Mouse (Mus musculus): Measurements from ENCODE around the gene Ccr1. TPM values are rescaled to one million over a fixed set of nuclear protein-coding genes. Genes with fewer than 3 reads are reported as not detected.
"Not testable (repeated sequence)": the region's sequence is repeated elsewhere in the genome, so short reads cannot be mapped to it uniquely, and the experiment has no call there.

Ccr1 gene
- polyA plus RNA-seq, 1 experiment from 2014 or later = 1.0 TPM

DNA sequence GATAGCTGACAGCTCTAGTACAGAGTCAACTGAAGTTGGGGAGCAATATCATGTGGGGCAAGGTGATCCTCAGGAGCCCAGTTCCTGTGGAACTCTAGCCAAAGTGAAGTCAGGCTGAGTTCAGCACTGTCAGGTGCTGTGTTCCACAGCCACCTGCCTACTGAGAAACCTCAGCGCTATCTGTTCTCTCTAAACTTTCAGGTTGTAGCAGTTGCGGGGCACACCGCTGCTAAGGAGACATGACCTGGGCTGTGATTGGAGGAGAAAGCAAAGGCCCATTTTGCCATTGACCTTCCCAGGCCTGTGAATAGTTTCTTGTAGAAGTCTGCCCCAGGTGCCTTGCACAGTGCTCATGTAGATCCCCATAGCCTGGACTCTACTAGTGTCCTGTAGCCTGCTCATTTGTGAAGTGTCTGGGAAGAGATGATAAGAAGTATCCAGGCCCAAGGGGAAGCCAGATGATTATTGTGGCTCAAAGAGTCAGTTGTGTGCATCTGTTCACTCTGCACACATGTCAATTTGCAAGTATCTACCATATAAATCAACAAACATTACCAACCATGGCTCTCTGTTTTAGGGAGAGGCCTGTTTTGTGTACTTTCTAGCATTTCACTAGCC, 12.5 kb upstream of the Ccr1 start:
- H3K27me3 ChIP-seq; H3K27ac ChIP-seq; H3K4me1 ChIP-seq; H3K9ac ChIP-seq; H3K4me2 ChIP-seq; H3K4me3 ChIP-seq (replicated peaks); ATAC-seq (ENCODE audit: low FRiP score); H3K9me3 ChIP-seq; H3K36me3 ChIP-seq (replicated peaks): not testable (repeated sequence)
- WGBS = no CpG with 5 or more reads among the region's 3 CpGs

DNA sequence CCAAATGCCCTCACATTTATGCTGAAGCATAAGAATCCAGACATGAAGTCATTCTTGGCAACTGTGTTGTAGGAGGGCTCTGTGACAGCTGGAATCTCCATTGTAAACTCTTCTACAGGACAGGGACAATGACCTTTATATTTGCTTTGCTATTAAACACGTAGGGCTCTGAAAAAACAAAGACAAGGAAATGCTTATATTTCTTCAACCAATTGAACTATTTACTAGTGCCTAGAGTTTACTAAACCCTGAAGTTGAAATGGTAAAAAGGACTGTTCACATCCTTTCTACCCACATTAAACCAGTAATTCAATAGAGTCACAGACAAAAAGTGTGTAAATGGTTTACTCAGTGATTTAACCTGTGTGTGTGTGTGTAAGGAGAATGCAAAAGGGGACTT, 9.8 kb upstream of the Ccr1 start, which contains the start of gene Ccr1l1:
TSS of gene Ccr1l1 (minus strand) at position 101 of the 400 bp plus-strand sequence.
- H3K9me3 ChIP-seq = no peaks in the 10 kb centered on the region
- H3K27ac ChIP-seq = no peak within 1 kb of the TSS
- H3K4me2 ChIP-seq = no peak within 1 kb of the TSS
- H3K27me3 ChIP-seq = no peaks in the 10 kb centered on the region
- no peaks in the 10 kb centered on the region for H3K4me1 ChIP-seq
- no peak within 1 kb of the TSS for H3K9ac ChIP-seq
- ATAC-seq (ENCODE audit: low FRiP score) = no peak
- no peaks in the 10 kb centered on the region for H3K36me3 ChIP-seq (replicated peaks)
- 73% methylated on average over 1 of the region's 1 CpGs for WGBS
- H3K4me3 ChIP-seq (replicated peaks) = no peak within 1 kb of the TSS

DNA sequence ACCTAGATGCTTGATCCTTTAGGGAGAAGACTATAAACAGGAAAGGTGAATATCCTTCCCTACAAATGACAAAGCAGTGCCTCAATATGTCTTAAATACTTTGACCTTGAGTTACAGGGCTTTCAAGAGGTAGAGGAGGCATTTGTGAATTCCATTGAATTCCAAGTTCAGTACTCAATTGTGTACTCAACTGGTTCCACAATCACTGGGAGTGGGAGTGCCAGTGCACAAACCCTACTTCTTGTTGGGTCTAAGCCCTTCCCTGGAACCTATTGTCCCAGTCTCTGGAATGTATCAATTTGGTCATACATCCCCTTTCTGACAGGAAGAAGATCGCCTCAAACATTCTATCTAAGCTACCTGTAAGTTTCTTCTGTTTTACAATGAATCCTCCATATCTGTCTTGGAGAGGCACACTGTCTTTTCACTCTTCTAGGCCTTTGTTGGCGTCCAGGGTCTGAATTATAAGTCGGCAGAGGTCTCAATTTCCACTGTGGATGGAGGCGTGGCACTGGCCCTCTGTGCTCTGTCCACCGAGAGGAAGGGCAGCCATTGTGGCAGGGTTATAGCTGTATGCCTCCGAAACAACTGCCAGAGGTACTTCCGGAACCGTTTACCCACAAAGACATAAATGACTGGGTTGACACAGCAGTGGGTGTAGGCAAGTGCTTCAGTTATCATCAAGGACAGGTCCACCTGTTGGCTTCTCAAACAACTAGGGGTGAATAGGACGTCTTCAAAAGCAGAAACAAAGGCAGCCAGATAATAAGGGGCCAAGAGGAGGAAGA, 8.6 kb upstream of the Ccr1 start:
- Histone ChIP-seq H3K9ac (no peak overlapping the region), H3K4me2 (no peak overlapping the region), H3K4me3 (replicated peaks) (no peak overlapping the region), H3K27me3 (no peaks in the 10 kb centered on the region), H3K9me3 (no peaks in the 10 kb centered on the region), H3K27ac (no peak overlapping the region), H3K36me3 (replicated peaks) (no peaks in the 10 kb centered on the region), H3K4me1 (no peaks in the 10 kb centered on the region)
- no peak for ATAC-seq (ENCODE audit: low FRiP score)
- 81% methylated on average over 9 of the region's 9 CpGs for WGBS

DNA sequence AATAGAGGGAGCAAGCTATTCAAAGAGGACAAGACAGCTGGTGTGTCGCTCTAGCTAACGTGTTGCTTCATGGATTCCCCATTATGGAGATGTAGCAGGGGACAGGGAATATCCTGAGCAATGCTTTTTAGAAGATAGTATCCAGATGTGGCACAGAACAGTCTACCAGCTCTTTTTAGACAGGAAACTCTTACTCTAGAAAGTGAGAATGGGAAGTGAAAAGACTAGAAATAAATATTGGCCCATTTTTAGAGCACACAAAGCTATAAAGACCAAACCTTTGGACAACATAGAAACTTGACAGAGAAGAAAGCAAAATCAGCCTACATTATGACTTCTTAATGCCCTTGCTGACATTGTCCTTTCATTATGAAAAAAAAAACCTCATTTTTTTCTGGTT, 7.1 kb upstream of the Ccr1 start:
- no peaks in the 10 kb centered on the region for H3K36me3 ChIP-seq (replicated peaks)
- H3K4me1 ChIP-seq = no peaks in the 10 kb centered on the region
- no peaks in the 10 kb centered on the region for H3K9me3 ChIP-seq
- WGBS = 77% methylated on average over 2 of the region's 2 CpGs
- no peaks in the 10 kb centered on the region for H3K27me3 ChIP-seq
- no peak overlapping the region for H3K4me2 ChIP-seq
- no peak for ATAC-seq (ENCODE audit: low FRiP score)
- H3K4me3 ChIP-seq (replicated peaks) = no peak overlapping the region
- H3K27ac ChIP-seq = no peak overlapping the region
- H3K9ac ChIP-seq = no peak overlapping the region

DNA sequence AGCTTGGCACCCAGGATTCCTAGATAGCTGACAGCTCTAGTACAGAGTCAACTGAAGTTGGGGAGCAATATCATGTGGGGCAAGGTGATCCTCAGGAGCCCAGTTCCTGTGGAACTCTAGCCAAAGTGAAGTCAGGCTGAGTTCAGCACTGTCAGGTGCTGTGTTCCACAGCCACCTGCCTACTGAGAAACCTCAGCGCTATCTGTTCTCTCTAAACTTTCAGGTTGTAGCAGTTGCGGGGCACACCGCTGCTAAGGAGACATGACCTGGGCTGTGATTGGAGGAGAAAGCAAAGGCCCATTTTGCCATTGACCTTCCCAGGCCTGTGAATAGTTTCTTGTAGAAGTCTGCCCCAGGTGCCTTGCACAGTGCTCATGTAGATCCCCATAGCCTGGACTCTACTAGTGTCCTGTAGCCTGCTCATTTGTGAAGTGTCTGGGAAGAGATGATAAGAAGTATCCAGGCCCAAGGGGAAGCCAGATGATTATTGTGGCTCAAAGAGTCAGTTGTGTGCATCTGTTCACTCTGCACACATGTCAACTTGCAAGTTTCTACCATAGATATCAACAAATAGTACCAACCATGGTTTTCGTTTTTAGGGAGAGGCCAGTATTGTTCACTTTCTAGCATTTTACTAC, 1.5 kb downstream of the Ccr1 start:
- not testable (repeated sequence) for H3K27me3 ChIP-seq; ATAC-seq (ENCODE audit: low FRiP score); H3K4me1 ChIP-seq; H3K36me3 ChIP-seq (replicated peaks); H3K9me3 ChIP-seq; H3K4me3 ChIP-seq (replicated peaks); H3K4me2 ChIP-seq; H3K9ac ChIP-seq; H3K27ac ChIP-seq
- WGBS = 82% methylated on average over 1 of the region's 4 CpGs

DNA sequence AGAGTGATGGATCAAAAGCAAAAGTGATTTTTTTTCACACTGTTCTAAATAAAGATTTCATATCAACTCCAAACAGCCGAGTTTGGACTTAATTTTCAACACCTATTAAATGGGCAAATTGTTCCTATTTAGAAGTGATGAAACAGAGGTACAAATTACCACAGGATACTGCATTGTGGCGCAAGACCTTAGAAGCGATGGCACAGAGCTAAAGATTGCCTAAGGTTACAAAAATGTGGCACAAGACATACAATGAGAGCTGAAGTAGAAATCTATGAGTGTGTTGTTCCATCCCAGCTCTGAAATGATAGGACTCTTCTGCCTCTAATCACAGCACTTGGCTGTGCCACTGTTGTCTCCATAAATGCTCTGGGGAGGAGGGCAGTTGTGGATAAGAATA, 3.7 kb downstream of the Ccr1 start:
- Histone ChIP-seq H3K4me1 (no peaks in the 10 kb centered on the region), H3K27me3 (no peaks in the 10 kb centered on the region), H3K9me3 (no peaks in the 10 kb centered on the region), H3K4me3 (replicated peaks) (no peak overlapping the region), H3K36me3 (replicated peaks) (no peaks in the 10 kb centered on the region), H3K27ac (no peak overlapping the region), H3K4me2 (no peak overlapping the region), H3K9ac (no peak overlapping the region)
- ATAC-seq (ENCODE audit: low FRiP score) = no peak
- 81% methylated on average over 3 of the region's 3 CpGs for WGBS

DNA sequence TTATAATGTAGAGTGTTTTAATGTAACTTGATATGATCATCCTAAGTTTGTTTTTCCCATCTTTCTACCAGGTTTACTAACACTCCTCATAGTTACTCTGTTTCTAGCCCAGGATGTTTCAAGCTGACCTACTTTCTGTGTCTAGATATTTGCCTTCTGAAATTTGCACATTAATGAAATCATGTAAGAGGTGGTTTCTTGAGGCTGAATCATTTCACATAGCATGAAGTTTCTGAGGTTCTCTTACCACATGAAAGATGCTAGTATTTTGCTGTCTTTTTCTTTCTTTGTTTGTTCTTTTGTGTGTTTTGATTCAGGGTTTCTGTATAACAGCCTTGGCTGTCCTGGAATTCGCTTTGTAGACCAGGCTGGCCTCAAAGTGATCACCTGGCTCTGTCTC, 8.3 kb downstream of the Ccr1 start:
- H3K36me3 ChIP-seq (replicated peaks) = no peaks in the 10 kb centered on the region
- ATAC-seq (ENCODE audit: low FRiP score) = no peak
- no peaks in the 10 kb centered on the region for H3K27me3 ChIP-seq
- no peaks in the 10 kb centered on the region for H3K4me1 ChIP-seq
- H3K9me3 ChIP-seq = no peaks in the 10 kb centered on the region
- H3K4me2 ChIP-seq = no peak overlapping the region
- H3K4me3 ChIP-seq (replicated peaks) = no peak overlapping the region
- WGBS = 93% methylated on average over 1 of the region's 1 CpGs
- no peak overlapping the region for H3K9ac ChIP-seq
- no peak overlapping the region for H3K27ac ChIP-seq

DNA sequence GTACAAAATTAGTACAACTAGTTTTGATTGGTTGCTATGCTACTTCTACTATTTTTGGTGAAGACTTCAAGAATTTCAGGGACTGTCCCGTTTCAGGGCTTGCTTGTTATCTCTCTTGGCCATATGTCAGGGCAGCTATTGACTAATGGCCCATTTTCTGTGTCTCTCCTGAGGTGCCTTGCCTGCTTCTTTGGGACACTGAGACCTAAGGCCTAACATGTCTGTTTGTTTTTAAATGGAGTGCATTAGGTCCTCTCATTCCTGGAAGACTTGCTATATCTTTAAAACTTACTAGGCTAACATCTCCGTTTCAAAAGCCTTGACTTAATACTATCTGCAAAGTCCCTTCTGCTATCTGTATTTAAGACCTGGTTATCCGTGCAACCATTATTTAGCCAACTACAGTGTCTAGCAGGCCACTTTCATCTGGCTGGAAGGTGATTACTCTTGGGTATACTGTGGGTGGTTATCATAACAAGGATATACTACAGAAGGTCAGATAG, 10.5 kb downstream of the Ccr1 start:
- 91% methylated on average over 3 of the region's 3 CpGs for WGBS
- Histone ChIP-seq H3K9me3 (no peaks in the 10 kb centered on the region), H3K4me1 (no peaks in the 10 kb centered on the region), H3K27me3 (no peaks in the 10 kb centered on the region), H3K9ac (no peak overlapping the region), H3K27ac (no peak overlapping the region), H3K36me3 (replicated peaks) (no peaks in the 10 kb centered on the region), H3K4me2 (no peak overlapping the region), H3K4me3 (replicated peaks) (no peak overlapping the region)
- no peak for ATAC-seq (ENCODE audit: low FRiP score)

DNA sequence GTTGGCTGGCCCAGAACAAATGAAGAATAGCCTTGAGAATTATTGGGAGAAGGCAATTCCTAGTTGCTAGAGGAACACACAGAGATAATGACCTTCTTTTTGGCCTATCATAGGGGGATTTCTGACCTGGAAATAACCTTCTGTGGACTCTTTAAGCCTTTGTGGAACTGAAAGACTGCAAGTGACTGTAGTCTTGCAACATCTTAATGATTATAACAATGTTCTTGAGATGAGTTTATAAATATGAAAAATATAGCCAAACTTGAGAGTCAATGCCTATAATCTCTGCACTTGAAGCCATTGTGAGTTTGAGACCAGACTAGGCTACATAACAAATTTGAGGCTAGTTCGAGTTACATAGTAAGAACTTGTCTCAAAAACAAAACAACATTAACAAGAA, 11.6 kb downstream of the Ccr1 start:
- no peak for ATAC-seq (ENCODE audit: low FRiP score)
- Histone ChIP-seq H3K27me3 (no peaks in the 10 kb centered on the region), H3K9me3 (no peaks in the 10 kb centered on the region), H3K27ac (no peak overlapping the region), H3K4me3 (replicated peaks) (no peak overlapping the region), H3K36me3 (replicated peaks) (no peaks in the 10 kb centered on the region), H3K4me1 (no peaks in the 10 kb centered on the region), H3K9ac (no peak overlapping the region), H3K4me2 (no peak overlapping the region)
- WGBS = 79% methylated on average over 1 of the region's 1 CpGs

DNA sequence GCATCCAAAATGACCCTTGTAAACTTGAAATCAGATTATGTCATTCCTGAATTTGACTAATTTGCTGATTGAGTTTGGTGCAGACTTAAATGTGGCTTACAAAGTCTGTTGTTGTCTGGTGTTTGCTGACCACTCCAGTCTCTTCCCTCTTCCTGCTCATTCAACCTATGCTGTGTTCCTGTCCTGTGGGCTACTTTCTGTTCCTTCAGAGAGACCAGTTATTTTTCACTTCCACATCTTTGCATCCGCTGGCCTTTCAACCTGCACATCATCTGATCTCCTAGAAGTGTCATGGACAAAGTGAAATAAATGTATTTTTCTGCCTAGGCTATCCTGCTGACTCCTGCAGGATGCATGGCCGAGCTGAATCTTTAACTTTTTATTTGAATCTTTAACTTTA, 14.9 kb downstream of the Ccr1 start:
- Histone ChIP-seq H3K4me1 (no peaks in the 10 kb centered on the region), H3K4me2 (no peak overlapping the region), H3K4me3 (replicated peaks) (no peak overlapping the region), H3K36me3 (replicated peaks) (no peaks in the 10 kb centered on the region), H3K27ac (no peak overlapping the region), H3K27me3 (no peaks in the 10 kb centered on the region), H3K9ac (no peak overlapping the region), H3K9me3 (no peaks in the 10 kb centered on the region)
- ATAC-seq (ENCODE audit: low FRiP score) = no peak
- 91% methylated on average over 2 of the region's 2 CpGs for WGBS

DNA sequence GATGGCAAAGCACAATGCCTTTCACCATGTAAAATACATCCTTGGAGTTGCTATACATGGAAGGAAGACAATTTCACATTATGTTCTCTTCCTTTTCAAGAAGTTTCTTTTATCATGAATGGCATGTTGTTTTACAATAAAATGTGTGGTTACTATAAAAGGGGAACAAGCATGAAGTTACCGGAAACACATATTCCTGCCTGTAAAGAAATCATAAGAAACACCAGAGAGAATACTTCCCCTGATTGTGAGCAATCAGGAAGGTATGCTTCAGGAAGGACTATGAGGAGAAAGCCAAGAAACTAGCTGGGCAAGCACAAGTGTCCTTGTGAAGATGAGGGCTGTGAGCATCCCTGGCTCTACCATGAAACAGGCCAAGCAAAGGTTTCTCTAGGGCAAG, 17.3 kb downstream of the Ccr1 start:
- Histone ChIP-seq H3K9me3 (no peaks in the 10 kb centered on the region), H3K27me3 (no peaks in the 10 kb centered on the region), H3K36me3 (replicated peaks) (no peaks in the 10 kb centered on the region), H3K9ac (no peak overlapping the region), H3K4me1 (no peaks in the 10 kb centered on the region), H3K4me2 (no peak overlapping the region), H3K4me3 (replicated peaks) (no peak overlapping the region), H3K27ac (no peak overlapping the region)
- WGBS = 94% methylated on average over 1 of the region's 1 CpGs
- ATAC-seq (ENCODE audit: low FRiP score) = no peak

DNA sequence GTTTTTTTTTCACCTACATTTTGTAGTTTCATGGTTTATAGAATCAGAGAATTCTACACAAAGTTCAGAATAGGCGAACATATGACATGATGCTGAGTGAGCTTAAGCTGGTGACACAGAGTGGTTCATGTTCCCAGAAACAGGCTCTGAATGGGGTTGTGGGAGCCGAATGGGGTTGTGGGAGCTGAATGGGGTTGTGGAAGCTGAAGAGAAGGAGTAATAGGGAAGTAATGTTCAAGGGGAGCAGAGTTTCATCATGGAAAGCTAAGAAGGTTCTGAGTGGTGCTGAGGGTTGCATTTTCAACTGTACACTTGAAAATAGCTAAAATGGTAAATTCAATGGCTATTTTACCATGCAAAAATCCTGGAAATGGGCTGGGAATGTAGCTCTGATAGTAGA, 19.1 kb downstream of the Ccr1 start:
- no peak overlapping the region for H3K9ac ChIP-seq
- H3K27ac ChIP-seq = no peak overlapping the region
- WGBS = 82% methylated on average over 2 of the region's 2 CpGs
- no peaks in the 10 kb centered on the region for H3K36me3 ChIP-seq (replicated peaks)
- no peak for ATAC-seq (ENCODE audit: low FRiP score)
- H3K27me3 ChIP-seq = no peaks in the 10 kb centered on the region
- no peaks in the 10 kb centered on the region for H3K9me3 ChIP-seq
- H3K4me1 ChIP-seq = no peaks in the 10 kb centered on the region
- no peak overlapping the region for H3K4me3 ChIP-seq (replicated peaks)
- H3K4me2 ChIP-seq = no peak overlapping the region

DNA sequence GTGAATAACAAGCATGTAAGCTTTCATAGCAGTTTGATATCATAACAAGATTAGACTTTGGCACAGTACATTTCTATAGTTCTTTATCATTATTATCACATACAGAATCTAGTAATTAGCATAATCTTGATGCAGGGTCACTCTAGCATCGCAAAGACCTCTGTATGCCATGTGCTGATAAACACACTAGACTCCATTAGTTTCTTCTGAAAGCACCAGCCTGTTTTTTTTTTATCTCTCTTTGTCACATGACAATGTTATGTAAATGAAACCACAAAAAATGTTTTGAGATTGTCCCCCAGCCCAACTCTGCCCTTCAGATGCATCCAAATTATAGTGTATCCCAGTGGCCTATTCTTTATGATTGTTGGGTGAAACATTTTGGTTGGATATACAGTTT, 20.7 kb downstream of the Ccr1 start:
- Histone ChIP-seq H3K27ac (no peak overlapping the region), H3K4me3 (replicated peaks) (no peak overlapping the region), H3K9me3 (no peaks in the 10 kb centered on the region), H3K9ac (no peak overlapping the region), H3K4me1 (no peaks in the 10 kb centered on the region), H3K27me3 (no peaks in the 10 kb centered on the region), H3K4me2 (no peak overlapping the region), H3K36me3 (replicated peaks) (no peaks in the 10 kb centered on the region)
- ATAC-seq (ENCODE audit: low FRiP score) = no peak
- WGBS = 93% methylated on average over 1 of the region's 1 CpGs

Data from forebrain, embryonic 12.5 days (tissue).